8 mouse cellular contexts compared by ENCODE assay signal in genomic region chr9:57076701-57077660, GRCm38 (mm10). TPM values are rescaled to one million over a fixed set of nuclear protein-coding genes. Genes with fewer than 3 reads are reported as not detected.
A peak's percentile ranks its signal among the peaks of the same experiment; 100 is the strongest.
DNase-seq lines count a peak whose midpoint lies in the region; ATAC-seq lines count a peak whose summit lies in the region.

No protein-coding gene starts in this region.

- H3K4me1 ChIP-seq in embryonic facial prominence, embryonic 10.5 days = peaks cover 22% of the 10 kb centered on the region
- H3K4me1 ChIP-seq in limb, embryonic 10.5 days = peaks cover 21% of the 10 kb centered on the region
- H3K4me1 ChIP-seq in midbrain, embryonic 12.5 days = peaks cover 26% of the 10 kb centered on the region

- H3K9ac ChIP-seq in midbrain, embryonic 12.5 days (replicated peaks) = peak overlapping the region; percentile 93

- H3K27ac ChIP-seq in embryonic facial prominence, embryonic 10.5 days (replicated peaks) = peak overlapping the region; percentile 97
- H3K27ac ChIP-seq in limb, embryonic 10.5 days = peak overlapping the region; percentile 95
- peak overlapping the region; percentile 98 for H3K27ac ChIP-seq in midbrain, embryonic 12.5 days (replicated peaks)

- DNase-seq in adrenal gland, postnatal 14 days = peak; percentile 94
- peak; percentile 93 for DNase-seq in embryonic facial prominence, embryonic 10.5 days (ENCODE audit: low spot score)
- peak; percentile 94 for DNase-seq in kidney, adult 18-20 months
- DNase-seq in limb, embryonic 10.5 days (ENCODE audit: low spot score) = peak; percentile 93
- peak; percentile 79 for DNase-seq in skeletal muscle tissue, adult 2 months (ENCODE audit: low read depth, low spot score)

- peak overlapping the region; percentile 93 for H3K4me2 ChIP-seq in midbrain, embryonic 12.5 days (replicated peaks)

- H3K4me3 ChIP-seq in embryonic facial prominence, embryonic 10.5 days = peak overlapping the region; percentile 95
- H3K4me3 ChIP-seq in limb, embryonic 10.5 days = peak overlapping the region; percentile 94
- H3K4me3 ChIP-seq in midbrain, embryonic 12.5 days = peak overlapping the region; percentile 85

- ATAC-seq in granulocyte monocyte progenitor cell, adult 5-6 weeks (replicated peaks; ENCODE audit: poor library complexity, severe bottlenecking) = peak; percentile 15
- peak; percentile 20 for ATAC-seq in midbrain, embryonic 12.5 days (ENCODE audit: low FRiP score, low read depth)
- no peak for ATAC-seq in activated CD4-positive, CD25-positive, alpha-beta regulatory T cell, adult 4 months

- WGBS in embryonic facial prominence, embryonic 10.5 days = under 1% methylated on average over 72 of the region's 72 CpGs
- under 1% methylated on average over 66 of the region's 72 CpGs for WGBS in limb, embryonic 10.5 days
- under 1% methylated on average over 61 of the region's 72 CpGs for WGBS in midbrain, embryonic 12.5 days

- peaks cover 13% of the 10 kb centered on the region for H3K36me3 ChIP-seq in embryonic facial prominence, embryonic 10.5 days (replicated peaks)
- peaks cover 22% of the 10 kb centered on the region for H3K36me3 ChIP-seq in limb, embryonic 10.5 days
- H3K36me3 ChIP-seq in midbrain, embryonic 12.5 days = no peaks in the 10 kb centered on the region

- no peaks in the 10 kb centered on the region for H3K9me3 ChIP-seq in embryonic facial prominence, embryonic 10.5 days
- no peaks in the 10 kb centered on the region for H3K9me3 ChIP-seq in limb, embryonic 10.5 days (replicated peaks)
- H3K9me3 ChIP-seq in midbrain, embryonic 12.5 days = no peaks in the 10 kb centered on the region

- no peaks in the 10 kb centered on the region for H3K27me3 ChIP-seq in embryonic facial prominence, embryonic 10.5 days (replicated peaks; ENCODE audit: low read depth, poor library complexity, severe bottlenecking)
- no peaks in the 10 kb centered on the region for H3K27me3 ChIP-seq in limb, embryonic 10.5 days (ENCODE audit: low read depth, poor library complexity, severe bottlenecking)
- H3K27me3 ChIP-seq in midbrain, embryonic 12.5 days = no peaks in the 10 kb centered on the region

RNA-seq across cellular contexts. Expression of gene Sin3a, which starts 5.1 kb away (rescaled TPM):
- 50.6 and 55.0 TPM in 2 replicates for total RNA-seq in adrenal gland, postnatal 14 days (2021)
- 62.7 and 62.9 TPM in 2 replicates for polyA plus RNA-seq in embryonic facial prominence, embryonic 10.5 days (2016; fragmentation: Nextera tagmentation; extraction: Ambion mirVana)
- total RNA-seq in granulocyte monocyte progenitor cell, adult 5-6 weeks (2014; fragmentation: Nextera tagmentation) = 57.1 and 77.6 TPM in 2 replicates
- 94.9 and 150 TPM in 2 replicates for total RNA-seq in granulocyte monocyte progenitor cell, adult 5-6 weeks (2017)
- polyA plus RNA-seq in limb, embryonic 10.5 days (2016; fragmentation: Nextera tagmentation; extraction: Ambion mirVana) = 60.5 and 62.5 TPM in 2 replicates
- polyA plus RNA-seq in midbrain, embryonic 12.5 days (2016; fragmentation: Nextera tagmentation; extraction: Ambion mirVana) = 44.3 and 48.5 TPM in 2 replicates
- polyA plus RNA-seq in activated CD4-positive, CD25-positive, alpha-beta regulatory T cell, adult 4 months (2017; shearing (Covaris generic)) = 10 to 100 TPM; 31.7 to 33.5 TPM

RNA-seq across cellular contexts. Expression of gene Man2c1, which starts 53.5 kb away (rescaled TPM):
- 97.2 and 118 TPM in 2 replicates for total RNA-seq in adrenal gland, postnatal 14 days (2021)
- 62.1 and 67.9 TPM in 2 replicates for polyA plus RNA-seq in embryonic facial prominence, embryonic 10.5 days (2016; fragmentation: Nextera tagmentation; extraction: Ambion mirVana)
- total RNA-seq in granulocyte monocyte progenitor cell, adult 5-6 weeks (2014; fragmentation: Nextera tagmentation) = 74.7 and 103 TPM in 2 replicates
- total RNA-seq in granulocyte monocyte progenitor cell, adult 5-6 weeks (2017) = 43.3 and 63.9 TPM in 2 replicates
- 62.2 and 72.1 TPM in 2 replicates for polyA plus RNA-seq in limb, embryonic 10.5 days (2016; fragmentation: Nextera tagmentation; extraction: Ambion mirVana)
- 59.9 and 67.6 TPM in 2 replicates for polyA plus RNA-seq in midbrain, embryonic 12.5 days (2016; fragmentation: Nextera tagmentation; extraction: Ambion mirVana)
- 10 to 100 TPM; 38.8 to 51.6 TPM for polyA plus RNA-seq in activated CD4-positive, CD25-positive, alpha-beta regulatory T cell, adult 4 months (2017; shearing (Covaris generic))
